Mouse (Mus musculus) kidney, adult 2 months (tissue): ENCODE measurements at regions not wholly inside any gene's neighbourhood (a gene's known extent, or its start where the extent isn't known, plus 50 kb on each side); places are given as distances from the start of the nearest gene placed in this dataset.

Experiments used
- CTCF ChIP-seq: fragments of 200-500 bp; conservative IDR thresholded peaks from 2 replicates; pipeline ENCODE4 v1.5.1; 2011; ENCODE audit warnings: low read depth, mild to moderate bottlenecking, control low read depth, low read length, moderate library complexity, mixed read lengths; ENCODE audit not compliant: insufficient read depth, insufficient read length
- POLR2A ChIP-seq: fragments of 200-500 bp; IDR thresholded peaks from one replicate; pipeline ENCODE4 v1.6.1; 2011; ENCODE audit warnings: low read depth, low read length, control low read depth

- no peak for TF ChIP-seq CTCF
- no peak for TF ChIP-seq POLR2A
These were observed 410.2 kb upstream of the Jarid2 start for GRCm38 (mm10) chr13:44319101-44319500.
